Mouse (Mus musculus): ENCODE measurements at regions not wholly inside any gene's neighbourhood (a gene's known extent, or its start where the extent isn't known, plus 50 kb on each side); places are given as distances from the start of the nearest gene placed in this dataset.

GRCm38 (mm10) chr13:102065796-102066195 is 297.8 kb upstream of the Pik3r1 start:
- TF ChIP-seq CTCF (IDR thresholded peaks at IDR 0.05; ENCODE audit: low read depth, low read length), result no peak
- no peak for TF ChIP-seq POLR2A (IDR thresholded peaks at IDR 0.05; ENCODE audit: extremely low read depth, insufficient read depth, low read length)

Data from liver, adult 2 months (tissue).